Mouse (Mus musculus) small intestine, adult 2 months (tissue): Measurements from ENCODE around the gene Sptan1. TPM values are rescaled to one million over a fixed set of nuclear protein-coding genes. Genes with fewer than 3 reads are reported as not detected.

Experiments
- H3K27ac ChIP-seq: fragments of 200-500 bp; 2 replicates; pipeline ENCODE4 v1.5.1; 2012; ENCODE audit warnings: low read depth, low read length, control low read depth, inconsistent platforms; ENCODE audit not compliant: insufficient read depth
- H3K27me3 ChIP-seq: fragments of 200-500 bp; 2 replicates; pipeline ENCODE4 v1.6.1; 2012; ENCODE audit warnings: mild to moderate bottlenecking, moderate library complexity, low read length, inconsistent platforms; ENCODE audit not compliant: control insufficient read depth, insufficient read depth
- H3K36me3 ChIP-seq: fragments of 200-500 bp; 2 replicates; pipeline ENCODE4 v1.6.1; 2012; ENCODE audit warnings: mild to moderate bottlenecking, low read length, control low read depth, inconsistent platforms; ENCODE audit not compliant: control insufficient read depth, insufficient read depth
- H3K4me1 ChIP-seq: fragments of 200-500 bp; 2 replicates; pipeline ENCODE4 v1.6.1; 2012; ENCODE audit warnings: low read length, inconsistent platforms, mixed read lengths; ENCODE audit not compliant: control insufficient read depth, insufficient read depth, insufficient read length
- H3K4me3 ChIP-seq: fragments of 200-500 bp; 2 replicates; pipeline ENCODE4 v1.5.1; 2012; ENCODE audit warnings: low read depth, mild to moderate bottlenecking, control low read depth, inconsistent platforms, low read length, moderate library complexity
- CTCF ChIP-seq: fragments of 200-500 bp; IDR thresholded peaks from 2 replicates; pipeline ENCODE4 v1.5.1; 2012; ENCODE audit warnings: low read depth, mild to moderate bottlenecking, control low read depth, inconsistent platforms, low read length, moderate library complexity, mixed read lengths; ENCODE audit not compliant: insufficient replicate concordance, insufficient read length; ENCODE audit errors: extremely low read depth
- POLR2A ChIP-seq: fragments of 200-500 bp; IDR thresholded peaks from 2 replicates; pipeline ENCODE4 v1.6.1; 2012; ENCODE audit warnings: low read depth, mild to moderate bottlenecking, control low read depth, inconsistent platforms, low read length, moderate library complexity
- WGBS: fragments of 180-500 bp; shearing (Covaris S2); methylation state at CpG from one replicate; pipeline ENCODE4 v1.1.7; 2018; 5-methylcytosine and 5-hydroxymethylcytosine counted together
- polyA plus RNA-seq: library from polyadenylated mRNA; depleted of rRNA; stranded (reverse); fragments of >200 nt; gene quantifications from 2 replicates; pipeline ENCODE4 v1.2.3, GENCODE M21; 2012

The Sptan1 gene
- polyA plus RNA-seq, 1 experiment: 221 TPM

DNA sequence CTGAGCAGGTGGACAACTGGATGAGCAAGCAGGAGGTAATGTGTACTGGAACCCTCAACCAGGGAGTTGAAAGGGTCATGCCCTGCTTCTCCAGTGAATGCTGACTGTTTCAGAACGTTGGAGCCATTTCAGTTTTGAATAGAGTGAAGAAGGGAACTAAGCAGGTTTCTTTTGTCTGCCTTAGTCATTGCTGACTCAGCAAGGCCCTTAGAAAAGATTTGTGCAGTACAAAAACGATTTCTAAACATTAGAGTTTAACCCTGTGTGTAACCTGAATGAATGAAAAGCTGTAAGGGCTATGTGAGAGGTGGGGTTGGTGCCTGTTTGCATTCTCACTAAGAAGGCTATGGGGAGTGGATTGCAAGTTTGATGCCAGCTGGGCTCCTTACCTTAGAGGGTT is 26.6 kb downstream of the Sptan1 start:
- Histone ChIP-seq H3K36me3 (peaks cover 93% of the 10 kb centered on the region), H3K4me1 (no peaks in the 10 kb centered on the region), H3K4me3 (no peak overlapping the region), H3K27ac (no peak overlapping the region), H3K27me3 (no peaks in the 10 kb centered on the region)
- TF ChIP-seq CTCF (no peak), POLR2A (no peak)
- 43% methylated on average over 2 of the region's 2 CpGs for WGBS

DNA sequence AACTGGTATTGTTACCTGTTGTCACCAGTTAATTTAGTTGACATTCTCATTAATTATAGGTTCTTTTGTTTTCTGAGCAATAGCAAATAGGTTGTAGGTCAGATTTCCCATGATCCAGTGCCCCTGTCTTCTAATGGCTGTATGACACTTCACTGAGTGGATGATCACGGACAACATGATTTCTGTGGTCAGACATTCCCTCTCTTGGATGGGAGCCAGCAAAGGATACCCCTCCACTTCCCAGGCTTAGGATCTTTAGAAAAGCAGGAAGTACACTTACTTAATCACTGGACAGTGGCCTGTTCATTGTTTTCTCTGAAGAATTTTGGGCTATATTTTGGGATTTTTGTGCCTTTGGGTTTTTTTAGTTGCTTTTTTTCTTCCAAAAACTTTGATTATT is 43.7 kb downstream of the Sptan1 start:
- H3K36me3 ChIP-seq: peaks cover 81% of the 10 kb centered on the region
- no peaks in the 10 kb centered on the region for H3K27me3 ChIP-seq
- TF ChIP-seq CTCF (no peak), POLR2A (no peak)
- H3K27ac ChIP-seq: no peak overlapping the region
- H3K4me1 ChIP-seq: no peaks in the 10 kb centered on the region
- 72% methylated on average over 1 of the region's 1 CpGs for WGBS
- H3K4me3 ChIP-seq: no peak overlapping the region

DNA sequence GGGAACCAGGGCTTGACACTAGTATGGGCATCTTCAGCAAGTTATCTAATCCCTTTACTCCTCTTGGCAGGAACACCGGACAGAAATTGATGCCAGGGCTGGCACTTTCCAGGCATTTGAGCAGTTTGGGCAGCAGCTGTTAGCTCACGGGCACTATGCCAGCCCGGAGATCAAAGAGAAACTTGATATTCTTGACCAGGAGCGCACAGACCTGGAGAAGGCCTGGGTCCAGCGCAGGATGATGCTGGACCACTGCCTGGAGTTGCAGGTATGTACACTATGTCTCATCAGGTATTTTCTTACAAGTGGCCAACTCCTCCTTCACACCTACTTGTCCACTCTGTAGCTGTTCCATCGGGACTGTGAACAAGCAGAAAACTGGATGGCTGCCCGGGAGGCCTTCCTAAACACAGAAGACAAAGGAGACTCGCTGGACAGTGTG is 45.5 kb downstream of the Sptan1 start:
- 75% methylated on average over 8 of the region's 8 CpGs for WGBS
- Histone ChIP-seq H3K27me3 (no peaks in the 10 kb centered on the region), H3K27ac (no peak overlapping the region), H3K4me3 (no peak overlapping the region), H3K36me3 (peaks cover 83% of the 10 kb centered on the region), H3K4me1 (no peaks in the 10 kb centered on the region)
- TF ChIP-seq CTCF: no peak
- no peak for TF ChIP-seq POLR2A

DNA sequence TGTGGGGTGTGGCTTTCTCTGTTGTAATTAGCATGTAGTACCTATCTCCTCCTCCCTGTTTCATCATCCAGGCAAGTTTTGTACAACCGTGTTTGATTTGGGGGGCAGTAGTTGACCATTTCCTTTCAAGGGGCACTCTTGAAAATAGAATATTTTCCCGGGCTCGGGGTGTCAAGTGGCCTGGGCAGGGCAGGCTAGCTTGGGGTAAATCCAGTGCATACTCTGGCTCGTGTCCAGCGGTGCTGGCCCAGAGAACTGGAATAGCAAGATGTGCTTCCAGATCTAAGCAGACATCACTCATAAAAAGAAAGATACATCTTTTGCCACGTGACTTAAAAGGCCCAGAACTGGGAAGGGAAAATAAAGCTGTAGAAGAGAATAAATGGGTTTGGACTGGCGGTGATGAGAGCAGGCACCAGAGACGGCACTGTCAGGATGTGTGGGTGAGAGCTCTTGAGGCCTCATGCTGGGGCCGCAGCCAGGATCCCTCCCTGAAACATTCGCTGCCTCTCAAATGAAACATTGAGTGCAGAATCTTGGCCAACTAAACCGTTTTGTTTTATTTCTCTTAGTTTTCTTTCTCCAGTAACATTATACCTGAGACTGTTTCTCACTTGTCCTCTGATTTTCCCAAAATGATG is 49.1 kb downstream of the Sptan1 start:
- TF ChIP-seq POLR2A (no peak), CTCF (no peak)
- H3K27ac ChIP-seq: no peak overlapping the region
- no peak overlapping the region for H3K4me3 ChIP-seq
- 69% methylated on average over 11 of the region's 11 CpGs for WGBS
- H3K36me3 ChIP-seq: peaks cover 88% of the 10 kb centered on the region
- no peaks in the 10 kb centered on the region for H3K27me3 ChIP-seq
- H3K4me1 ChIP-seq: no peaks in the 10 kb centered on the region

DNA sequence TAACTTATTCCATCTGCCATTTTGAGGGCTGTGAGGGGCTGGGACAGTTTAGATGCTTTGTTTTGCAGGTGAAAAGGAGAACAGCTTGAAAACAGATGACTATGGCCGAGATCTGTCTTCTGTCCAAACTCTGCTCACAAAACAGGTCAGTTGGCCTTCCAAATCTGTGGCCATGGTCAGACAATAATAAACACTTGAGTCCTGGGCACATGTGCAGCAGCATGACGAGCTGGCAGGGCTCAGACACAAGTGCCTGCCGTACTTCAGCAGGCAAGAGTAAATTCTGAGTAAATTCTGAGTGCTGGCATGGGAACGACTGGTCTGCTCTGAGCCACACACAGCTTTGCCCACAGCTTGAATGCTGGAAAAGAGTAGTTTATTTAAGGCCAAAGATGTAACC is 60.1 kb downstream of the Sptan1 start:
- TF ChIP-seq POLR2A (no peak), CTCF (no peak)
- Histone ChIP-seq H3K27ac (no peak overlapping the region), H3K4me3 (no peak overlapping the region), H3K36me3 (peaks cover 90% of the 10 kb centered on the region), H3K27me3 (no peaks in the 10 kb centered on the region), H3K4me1 (no peaks in the 10 kb centered on the region)
- WGBS: 89% methylated on average over 4 of the region's 4 CpGs

DNA sequence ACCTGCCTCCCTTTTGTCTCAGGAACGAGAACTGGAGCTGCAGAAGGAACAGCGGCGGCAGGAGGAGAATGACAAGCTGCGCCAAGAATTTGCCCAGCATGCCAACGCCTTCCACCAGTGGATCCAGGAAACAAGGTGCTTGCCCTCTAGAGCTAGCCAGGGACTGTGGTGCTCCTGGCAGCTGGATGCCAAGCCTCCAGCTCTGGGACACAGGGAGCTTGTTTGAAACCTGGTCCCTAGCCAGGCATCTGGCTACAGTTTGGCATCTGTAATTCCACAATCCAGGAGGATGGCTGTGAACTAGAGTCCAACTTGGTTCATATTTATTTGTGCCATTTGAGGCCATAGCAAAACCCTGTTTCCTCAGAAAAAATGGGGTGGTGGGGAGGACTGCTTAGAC is 61.6 kb downstream of the Sptan1 start:
- Histone ChIP-seq H3K36me3 (peaks cover 90% of the 10 kb centered on the region), H3K4me3 (no peak overlapping the region), H3K27me3 (no peaks in the 10 kb centered on the region), H3K4me1 (no peaks in the 10 kb centered on the region), H3K27ac (no peak overlapping the region)
- TF ChIP-seq CTCF: no peak
- TF ChIP-seq POLR2A: no peak
- WGBS: 89% methylated on average over 5 of the region's 5 CpGs

DNA sequence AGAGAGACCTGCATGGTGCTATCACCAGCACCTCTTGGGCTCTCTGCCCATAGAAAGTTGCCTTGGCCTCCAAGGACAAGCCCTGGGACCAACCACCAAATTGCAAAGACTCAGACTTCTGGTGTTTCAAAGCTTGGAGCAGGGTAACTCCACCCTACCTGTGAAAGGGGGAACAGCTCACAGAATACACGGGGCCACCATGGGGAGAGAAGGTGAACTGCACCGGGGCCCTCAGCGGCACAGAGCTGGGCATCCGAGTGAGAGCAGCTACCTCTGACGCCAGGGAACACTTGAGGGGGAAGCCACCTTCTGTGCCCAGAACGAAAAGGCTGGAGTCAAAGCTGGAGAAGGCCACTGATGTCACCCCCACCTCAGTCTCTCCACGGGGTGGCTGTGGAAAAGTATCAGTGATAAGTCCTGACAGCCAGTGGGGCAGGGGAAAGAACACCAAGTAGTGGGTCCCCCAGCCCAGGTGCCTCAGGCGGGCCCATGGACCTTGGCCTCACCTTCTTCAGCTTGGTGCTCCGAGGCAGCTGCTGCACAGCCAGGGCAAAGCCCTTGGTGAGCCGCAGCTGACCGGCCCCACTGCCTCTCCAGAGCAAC is 67.0 kb downstream of the Sptan1 start:
- 55% methylated on average over 11 of the region's 11 CpGs for whole genome bisulfite sequencing
- no peaks in the 10 kb centered on the region for H3K4me1 ChIP-seq
- TF ChIP-seq CTCF (no peak), POLR2A (no peak)
- no peak overlapping the region for H3K27ac ChIP-seq
- H3K36me3 ChIP-seq: peaks cover 50% of the 10 kb centered on the region
- H3K4me3 ChIP-seq: no peak overlapping the region
- no peaks in the 10 kb centered on the region for H3K27me3 ChIP-seq

DNA sequence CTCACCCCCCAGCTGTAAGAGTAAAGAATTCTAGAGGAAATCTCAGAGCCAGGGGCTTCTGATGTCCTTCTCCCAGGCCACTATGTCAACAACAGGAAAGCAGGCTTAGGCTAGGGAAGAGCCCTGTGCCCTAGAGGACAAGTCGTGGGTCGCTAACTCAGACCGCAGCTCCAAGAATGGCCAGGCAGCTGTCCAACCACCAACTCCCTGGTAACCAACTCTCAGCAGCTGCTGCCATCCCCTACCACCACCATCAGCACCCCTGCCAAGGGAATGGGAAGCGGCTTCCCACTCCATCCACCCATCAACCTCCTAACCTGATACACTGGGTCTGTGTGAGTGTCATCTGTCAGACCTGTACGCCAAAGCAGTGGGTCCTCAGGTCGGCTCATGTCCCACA is 67.6 kb downstream of the Sptan1 start:
- Histone ChIP-seq H3K27ac (no peak overlapping the region), H3K27me3 (no peaks in the 10 kb centered on the region), H3K4me1 (no peaks in the 10 kb centered on the region), H3K36me3 (peaks cover 43% of the 10 kb centered on the region), H3K4me3 (no peak overlapping the region)
- no peak for TF ChIP-seq POLR2A
- no peak for TF ChIP-seq CTCF
- WGBS: 79% methylated on average over 6 of the region's 6 CpGs
